Mouse (Mus musculus): ENCODE data around the gene Zkscan2.

DNA sequence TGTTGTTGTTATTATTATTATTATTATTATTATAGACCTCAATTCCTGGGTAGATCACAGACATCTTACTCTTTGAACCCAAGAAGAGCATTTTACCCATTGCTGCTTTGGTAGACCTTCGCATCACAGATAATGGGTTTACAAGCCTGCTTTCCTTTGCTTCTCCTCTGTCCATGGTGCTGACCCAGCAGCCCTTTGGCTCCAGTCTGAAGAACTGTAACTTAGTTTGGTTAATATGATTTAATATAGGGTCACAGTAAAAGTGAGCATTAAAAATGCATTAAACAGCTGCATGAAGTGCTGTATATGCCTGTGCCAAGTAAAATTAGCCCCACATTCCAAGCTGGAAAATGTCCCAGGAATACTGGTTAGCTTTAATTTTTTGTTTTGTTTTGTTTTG, 3.1 kb upstream of the Zkscan2 start:
- TF ChIP-seq CTCF (IDR thresholded peaks at IDR 0.05; ENCODE audit: extremely low read depth, insufficient read depth, low read length) (no peak), POLR2A (IDR thresholded peaks at IDR 0.05; ENCODE audit: extremely low read depth, insufficient read depth, low read length) (no peak)
